Mouse (Mus musculus) ES-Bruce4 (cell line): ENCODE results near the gene Vti1b.

Experiments
- CTCF ChIP-seq: IDR thresholded peaks from one replicate; pipeline ENCODE4 v1.8.1; 2011; ENCODE audit warnings: low read depth, low read length
- EP300 ChIP-seq: IDR thresholded peaks from 2 replicates; pipeline ENCODE4 v1.6.1; 2011; ENCODE audit warnings: low read depth, low read length; ENCODE audit not compliant: insufficient read depth

- no peak for TF ChIP-seq EP300
- TF ChIP-seq CTCF = no peak
Measured at GRCm38 (mm10) chr12:79171269-79171995, 1.0 kb downstream of the Vti1b start.
